Mouse (Mus musculus) heart, postnatal 0 days (tissue): ENCODE results near the gene Plcb3.

Experiments used
- CTCF ChIP-seq: IDR thresholded peaks from 2 replicates; pipeline ENCODE4 v1.5.1; 2016; ENCODE audit warnings: antibody characterized with exemption, control low read depth, low read depth
- EP300 ChIP-seq: IDR thresholded peaks from 2 replicates; pipeline ENCODE4 v1.6.1; 2016; ENCODE audit warnings: antibody characterized with exemption, low read depth

DNA sequence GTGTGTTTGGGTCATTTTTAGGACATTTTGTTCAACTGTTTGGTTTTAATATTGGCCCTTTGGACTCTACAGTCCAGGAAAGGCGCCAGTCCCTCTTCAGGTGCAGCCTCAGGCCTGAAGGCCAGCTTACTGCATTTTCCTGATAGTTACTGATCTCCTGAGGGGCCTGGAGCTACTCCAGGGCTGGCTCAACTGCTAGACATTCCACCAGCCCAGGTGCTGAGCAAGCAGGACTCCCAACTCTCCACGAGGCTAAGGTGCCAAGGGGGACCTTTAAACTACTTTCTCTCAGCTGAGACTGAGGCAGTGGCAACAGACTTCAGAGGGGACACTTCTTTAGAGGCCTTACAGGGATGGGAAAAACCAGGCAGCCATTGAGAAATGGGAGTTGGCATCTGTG, 71.4 kb downstream of the Plcb3 start:
- TF ChIP-seq CTCF (no peak), EP300 (no peak)
